Mouse (Mus musculus): ENCODE measurements at regions not wholly inside any gene's neighbourhood (a gene's known extent, or its start where the extent isn't known, plus 50 kb on each side); places are given as distances from the start of the nearest gene placed in this dataset.

DNA sequence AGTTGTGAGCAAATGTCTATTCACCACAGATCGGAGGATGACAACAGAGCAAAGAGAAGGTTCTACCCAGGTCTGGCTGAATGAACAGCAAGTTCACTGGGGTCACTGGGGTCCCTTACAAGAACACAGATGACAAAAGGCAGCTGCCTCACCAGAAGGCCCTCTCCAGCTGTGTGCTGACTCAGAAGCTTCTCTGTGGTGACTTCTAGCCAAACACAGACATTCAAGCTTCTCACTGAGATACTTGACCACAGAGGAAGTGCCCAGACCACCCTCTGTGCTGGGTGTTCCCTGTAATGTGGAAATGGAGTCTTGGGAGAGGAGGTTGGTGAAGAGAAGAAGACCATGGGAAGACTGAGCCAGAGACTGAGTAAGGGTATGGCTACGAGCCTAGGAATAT lies 173.7 kb upstream of the Eef2kmt start:
- DNase-seq (ENCODE audit: low spot score) = no peak
- Histone ChIP-seq H3K27me3 (ENCODE audit: insufficient read depth, low read length) (no peaks in the 10 kb centered on the region), H3K4me1 (ENCODE audit: insufficient read depth, low read depth, low read length) (no peaks in the 10 kb centered on the region), H3K36me3 (replicated peaks) (no peaks in the 10 kb centered on the region), H3K9me3 (replicated peaks) (peaks cover 19% of the 10 kb centered on the region), H3K4me3 (ENCODE audit: low read depth, low read length) (no peak overlapping the region)
- no peak for ATAC-seq (ENCODE audit: extremely low read depth, insufficient number of reproducible peaks, low FRiP score, poor library complexity, severe bottlenecking)
- TF ChIP-seq POLR2AphosphoS5 (IDR thresholded peaks at IDR 0.05; ENCODE audit: insufficient replicate concordance, low read depth, low read length) (no peak), GATA1 (IDR thresholded peaks at IDR 0.05; ENCODE audit: borderline replicate concordance, low read length) (no peak), CTCF (IDR thresholded peaks at IDR 0.05; ENCODE audit: low read depth, low read length) (no peak), TAL1 (conservative IDR thresholded peaks at IDR 0.05; ENCODE audit: low read depth, low read length) (no peak), GATA2 (IDR thresholded peaks at IDR 0.05; ENCODE audit: borderline replicate concordance, low read depth, low read length) (no peak)

DNA sequence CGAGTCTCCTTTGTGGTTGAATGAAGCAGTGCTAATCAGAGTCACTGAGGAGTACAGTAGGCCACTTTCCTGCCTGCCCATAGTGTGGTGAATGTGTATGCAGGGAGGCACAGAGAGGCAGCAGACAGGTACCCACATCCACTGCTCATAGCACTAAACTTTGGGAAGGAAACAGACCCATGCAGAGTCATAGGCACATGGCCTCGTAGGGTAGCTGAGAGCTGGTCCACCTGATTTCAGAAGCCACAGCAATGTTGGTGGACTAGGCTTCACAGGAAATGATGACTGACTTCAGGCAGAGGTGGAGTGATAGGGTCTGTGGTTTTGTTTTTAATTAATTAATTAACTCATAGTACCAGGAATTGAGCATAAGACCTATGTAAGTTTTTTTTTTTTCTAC lies 170.1 kb upstream of the Eef2kmt start:
- DNase-seq (ENCODE audit: low spot score) (no peak), ATAC-seq (ENCODE audit: extremely low read depth, insufficient number of reproducible peaks, low FRiP score, poor library complexity, severe bottlenecking) (no peak)
- no peaks in the 10 kb centered on the region for H3K36me3 ChIP-seq (replicated peaks)
- no peaks in the 10 kb centered on the region for H3K4me1 ChIP-seq (ENCODE audit: insufficient read depth, low read depth, low read length)
- peaks cover 10% of the 10 kb centered on the region for H3K9me3 ChIP-seq (replicated peaks)
- TF ChIP-seq CTCF (IDR thresholded peaks at IDR 0.05; ENCODE audit: low read depth, low read length) (no peak), GATA1 (IDR thresholded peaks at IDR 0.05; ENCODE audit: borderline replicate concordance, low read length) (no peak), TAL1 (conservative IDR thresholded peaks at IDR 0.05; ENCODE audit: low read depth, low read length) (no peak)
- H3K4me3 ChIP-seq (ENCODE audit: low read depth, low read length) = no peak overlapping the region
- H3K27me3 ChIP-seq (ENCODE audit: insufficient read depth, low read length) = no peaks in the 10 kb centered on the region

DNA sequence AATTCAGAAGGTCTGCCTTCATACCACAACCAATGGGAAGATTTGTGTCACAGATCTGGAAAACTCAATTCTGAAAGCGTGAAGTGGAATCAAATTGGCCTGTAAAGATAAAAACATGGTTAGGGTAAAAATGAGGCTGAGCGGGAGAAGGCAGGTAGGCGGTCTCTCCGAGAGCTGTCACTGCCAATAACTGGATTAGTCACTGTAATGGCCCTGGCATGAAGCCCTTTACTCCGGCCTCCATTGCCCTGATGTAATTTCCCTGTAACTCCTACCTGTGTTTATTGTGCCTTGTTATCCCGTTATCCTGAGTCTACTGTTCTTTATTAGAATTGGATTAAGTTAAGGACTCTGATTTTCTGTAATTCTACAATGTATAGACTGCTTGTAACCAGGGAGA lies 166.3 kb upstream of the Eef2kmt start:
- DNase-seq (ENCODE audit: low spot score) (no peak), ATAC-seq (ENCODE audit: extremely low read depth, insufficient number of reproducible peaks, low FRiP score, poor library complexity, severe bottlenecking) (no peak)
- H3K36me3 ChIP-seq (replicated peaks) = no peaks in the 10 kb centered on the region
- H3K9me3 ChIP-seq (replicated peaks) = peaks cover 15% of the 10 kb centered on the region
- TF ChIP-seq GATA2 (IDR thresholded peaks at IDR 0.05; ENCODE audit: borderline replicate concordance, low read depth, low read length) = no peak
- no peak for TF ChIP-seq GATA1 (IDR thresholded peaks at IDR 0.05; ENCODE audit: borderline replicate concordance, low read length)
- TF ChIP-seq POLR2AphosphoS5 (IDR thresholded peaks at IDR 0.05; ENCODE audit: insufficient replicate concordance, low read depth, low read length) = no peak
- no peak overlapping the region for H3K4me3 ChIP-seq (ENCODE audit: low read depth, low read length)
- H3K27me3 ChIP-seq (ENCODE audit: insufficient read depth, low read length) = no peaks in the 10 kb centered on the region
- no peaks in the 10 kb centered on the region for H3K4me1 ChIP-seq (ENCODE audit: insufficient read depth, low read depth, low read length)

DNA sequence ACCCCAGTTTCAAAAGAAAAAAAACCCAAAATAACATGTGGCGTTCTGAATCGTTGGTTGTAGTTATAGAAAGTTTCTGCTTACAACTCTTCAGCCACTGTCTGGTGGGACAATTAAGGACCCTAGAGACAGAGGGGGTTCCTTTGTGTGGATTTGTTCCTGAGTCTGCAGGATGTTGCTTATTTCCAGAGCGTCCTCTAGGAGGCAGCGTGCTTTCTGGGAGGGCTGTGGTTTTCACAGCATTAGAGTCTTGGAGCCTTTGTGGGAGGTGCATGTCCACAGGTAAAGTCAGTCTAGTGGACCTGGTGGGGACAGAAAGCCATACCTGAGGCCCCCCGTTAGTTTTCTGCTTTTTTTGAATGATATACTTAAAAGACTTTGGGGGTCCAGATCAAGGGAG lies 165.8 kb upstream of the Eef2kmt start:
- Histone ChIP-seq H3K9me3 (replicated peaks) (peaks cover 15% of the 10 kb centered on the region), H3K4me1 (ENCODE audit: insufficient read depth, low read depth, low read length) (no peaks in the 10 kb centered on the region), H3K36me3 (replicated peaks) (no peaks in the 10 kb centered on the region), H3K4me3 (ENCODE audit: low read depth, low read length) (no peak overlapping the region), H3K27me3 (ENCODE audit: insufficient read depth, low read length) (no peaks in the 10 kb centered on the region)
- TF ChIP-seq CTCF (IDR thresholded peaks at IDR 0.05; ENCODE audit: low read depth, low read length) (no peak), TAL1 (conservative IDR thresholded peaks at IDR 0.05; ENCODE audit: low read depth, low read length) (no peak), GATA1 (IDR thresholded peaks at IDR 0.05; ENCODE audit: borderline replicate concordance, low read length) (no peak), POLR2AphosphoS5 (IDR thresholded peaks at IDR 0.05; ENCODE audit: insufficient replicate concordance, low read depth, low read length) (no peak), GATA2 (IDR thresholded peaks at IDR 0.05; ENCODE audit: borderline replicate concordance, low read depth, low read length) (no peak)
- ATAC-seq (ENCODE audit: extremely low read depth, insufficient number of reproducible peaks, low FRiP score, poor library complexity, severe bottlenecking) (no peak), DNase-seq (ENCODE audit: low spot score) (no peak)

DNA sequence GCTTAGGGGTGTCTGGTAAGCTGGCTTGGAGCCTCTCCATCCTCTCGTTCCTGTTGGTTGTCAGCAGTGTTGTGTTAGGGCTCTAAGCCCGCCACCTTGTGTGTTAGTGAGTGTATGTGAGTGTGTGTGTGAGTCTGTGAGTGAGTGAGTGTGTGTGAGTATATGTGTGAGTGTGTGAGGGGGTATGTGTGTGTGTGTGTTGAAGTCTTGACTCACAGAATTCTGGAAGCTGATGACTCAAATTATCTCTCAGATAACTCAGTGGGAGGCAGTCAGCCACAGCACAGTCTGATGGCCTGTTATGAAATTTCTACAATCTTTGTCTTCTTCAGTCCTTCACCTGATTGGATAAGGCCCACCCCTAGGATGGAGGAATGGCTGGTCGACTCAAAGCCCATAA lies 163.7 kb upstream of the Eef2kmt start:
- H3K4me3 ChIP-seq (ENCODE audit: low read depth, low read length) = no peak overlapping the region
- no peak for ATAC-seq (ENCODE audit: extremely low read depth, insufficient number of reproducible peaks, low FRiP score, poor library complexity, severe bottlenecking)
- no peaks in the 10 kb centered on the region for H3K27me3 ChIP-seq (ENCODE audit: insufficient read depth, low read length)
- H3K36me3 ChIP-seq (replicated peaks) = no peaks in the 10 kb centered on the region
- TF ChIP-seq TAL1 (conservative IDR thresholded peaks at IDR 0.05; ENCODE audit: low read depth, low read length) = no peak
- TF ChIP-seq GATA1 (IDR thresholded peaks at IDR 0.05; ENCODE audit: borderline replicate concordance, low read length) = no peak
- no peak for TF ChIP-seq GATA2 (IDR thresholded peaks at IDR 0.05; ENCODE audit: borderline replicate concordance, low read depth, low read length)
- no peak for TF ChIP-seq POLR2AphosphoS5 (IDR thresholded peaks at IDR 0.05; ENCODE audit: insufficient replicate concordance, low read depth, low read length)
- TF ChIP-seq CTCF (IDR thresholded peaks at IDR 0.05; ENCODE audit: low read depth, low read length) = no peak
- no peak for DNase-seq (ENCODE audit: low spot score)
- H3K4me1 ChIP-seq (ENCODE audit: insufficient read depth, low read depth, low read length) = no peaks in the 10 kb centered on the region
- peaks cover 17% of the 10 kb centered on the region for H3K9me3 ChIP-seq (replicated peaks)

DNA sequence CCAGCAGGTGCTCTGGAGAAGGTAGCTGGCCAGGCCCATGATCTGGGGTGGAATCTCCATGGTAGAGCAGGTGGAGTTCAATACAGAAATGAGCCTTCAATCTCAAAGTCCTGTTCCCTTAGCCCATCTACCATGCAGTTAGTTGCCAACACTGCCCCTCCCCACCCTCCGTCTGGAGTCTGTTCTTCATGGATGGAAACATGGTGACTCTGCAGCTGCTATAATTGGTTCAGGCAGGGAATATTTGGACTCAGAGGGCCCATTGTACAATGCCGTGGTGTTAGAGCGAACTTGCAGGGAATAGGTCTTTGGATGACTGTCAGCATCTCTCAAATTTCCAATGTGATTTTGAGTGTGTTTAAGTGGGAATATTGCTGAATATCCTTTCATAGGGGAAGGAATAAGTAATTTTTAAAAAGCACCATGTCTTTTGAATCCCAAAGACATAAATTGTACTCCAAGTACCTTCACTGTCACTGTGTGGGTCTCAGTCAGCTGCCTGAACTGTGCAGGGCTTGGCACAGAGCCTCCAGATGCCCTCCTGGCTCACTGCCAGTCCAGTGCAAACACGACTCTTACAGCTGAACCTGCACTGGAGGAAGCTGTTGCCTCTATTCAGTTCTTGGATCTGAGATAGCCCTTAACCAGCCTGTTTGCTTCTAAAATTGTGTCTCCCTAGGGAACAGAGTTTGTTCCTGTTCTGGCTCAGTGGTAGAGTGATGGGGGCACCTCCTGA lies 162.8 kb upstream of the Eef2kmt start:
- no peak for ATAC-seq (ENCODE audit: extremely low read depth, insufficient number of reproducible peaks, low FRiP score, poor library complexity, severe bottlenecking)
- Histone ChIP-seq H3K9me3 (replicated peaks) (peaks cover 21% of the 10 kb centered on the region), H3K4me3 (ENCODE audit: low read depth, low read length) (no peak overlapping the region), H3K4me1 (ENCODE audit: insufficient read depth, low read depth, low read length) (no peaks in the 10 kb centered on the region), H3K27me3 (ENCODE audit: insufficient read depth, low read length) (no peaks in the 10 kb centered on the region), H3K36me3 (replicated peaks) (no peaks in the 10 kb centered on the region)
- TF ChIP-seq TAL1 (conservative IDR thresholded peaks at IDR 0.05; ENCODE audit: low read depth, low read length) = no peak
- no peak for TF ChIP-seq GATA1 (IDR thresholded peaks at IDR 0.05; ENCODE audit: borderline replicate concordance, low read length)
- no peak for TF ChIP-seq POLR2AphosphoS5 (IDR thresholded peaks at IDR 0.05; ENCODE audit: insufficient replicate concordance, low read depth, low read length)
- TF ChIP-seq GATA2 (IDR thresholded peaks at IDR 0.05; ENCODE audit: borderline replicate concordance, low read depth, low read length) = no peak
- no peak for TF ChIP-seq CTCF (IDR thresholded peaks at IDR 0.05; ENCODE audit: low read depth, low read length)
- DNase-seq (ENCODE audit: low spot score) = no peak

Data from G1E (cell line).